Mouse (Mus musculus): ENCODE data around the gene Fbxw7. TPM values are rescaled to one million over a fixed set of nuclear protein-coding genes. Genes with fewer than 3 reads are reported as not detected.

The Fbxw7 gene
- polyA plus RNA-seq, 1 experiment = 11.7 TPM

DNA sequence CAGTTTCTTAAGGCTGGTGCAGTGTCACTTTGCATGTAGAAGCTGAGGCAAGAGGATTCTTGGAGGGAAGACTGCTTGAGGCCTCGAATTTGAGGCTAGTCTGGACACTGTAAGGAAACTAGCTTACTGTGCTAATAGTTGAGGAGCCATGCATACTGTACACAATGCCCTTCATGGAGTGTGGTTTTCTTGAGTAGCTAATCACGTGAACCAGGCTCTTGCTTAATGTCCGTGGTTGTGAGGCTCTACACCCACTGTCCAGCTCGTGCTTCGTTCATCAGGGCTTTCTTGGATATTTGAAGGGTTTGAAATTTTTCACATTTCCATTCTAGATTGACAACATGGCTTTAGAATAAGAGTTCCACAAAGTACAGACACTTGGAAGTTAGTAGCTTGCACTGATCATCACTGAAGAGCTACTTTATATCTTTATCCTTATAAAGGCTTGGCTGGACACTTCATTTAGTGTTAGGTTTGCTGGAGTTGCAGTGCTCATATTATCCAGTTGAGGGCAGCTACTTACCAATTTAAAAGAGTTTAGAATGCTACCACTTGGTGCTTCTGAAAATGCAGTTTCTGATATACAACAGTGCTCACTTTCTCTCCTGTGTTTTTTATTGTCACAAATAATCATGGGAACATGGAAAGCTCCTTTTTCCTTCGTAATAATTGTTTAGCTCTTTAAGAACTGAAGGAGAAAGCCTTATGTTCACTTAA, 106.8 kb downstream of the Fbxw7 start:
- H3K27me3 ChIP-seq (ENCODE audit: control insufficient read depth, insufficient read depth, low read length) = no peaks in the 10 kb centered on the region
- no peak for TF ChIP-seq CTCF (IDR thresholded peaks at IDR 0.05; ENCODE audit: control insufficient read depth, insufficient read depth, insufficient replicate concordance, low read depth, low read length)
- no peak for TF ChIP-seq POLR2A (IDR thresholded peaks at IDR 0.05; ENCODE audit: control insufficient read depth, low read depth, low read length)
- no peak overlapping the region for H3K4me3 ChIP-seq (ENCODE audit: control insufficient read depth, low read depth, low read length)
- no peaks in the 10 kb centered on the region for H3K4me1 ChIP-seq (ENCODE audit: control insufficient read depth, insufficient read depth, low read length)
- no peaks in the 10 kb centered on the region for H3K36me3 ChIP-seq (ENCODE audit: control insufficient read depth, insufficient read depth, low read length)
- H3K27ac ChIP-seq (ENCODE audit: control insufficient read depth, insufficient read depth, low read depth, low read length) = no peak overlapping the region

- Histone ChIP-seq H3K4me3 (ENCODE audit: control insufficient read depth, low read depth, low read length) (no peak overlapping the region), H3K36me3 (ENCODE audit: control insufficient read depth, insufficient read depth, low read length) (no peaks in the 10 kb centered on the region), H3K27me3 (ENCODE audit: control insufficient read depth, insufficient read depth, low read length) (no peaks in the 10 kb centered on the region), H3K27ac (ENCODE audit: control insufficient read depth, insufficient read depth, low read depth, low read length) (no peak overlapping the region), H3K4me1 (ENCODE audit: control insufficient read depth, insufficient read depth, low read length) (no peaks in the 10 kb centered on the region)
- TF ChIP-seq POLR2A (IDR thresholded peaks at IDR 0.05; ENCODE audit: control insufficient read depth, low read depth, low read length) = no peak
- no peak for TF ChIP-seq CTCF (IDR thresholded peaks at IDR 0.05; ENCODE audit: control insufficient read depth, insufficient read depth, insufficient replicate concordance, low read depth, low read length)
These were observed 108.2 kb downstream of the Fbxw7 start for GRCm38 (mm10) chr3:84923256-84923655.

- no peak overlapping the region for H3K4me3 ChIP-seq (ENCODE audit: control insufficient read depth, low read depth, low read length)
- no peak overlapping the region for H3K27ac ChIP-seq (ENCODE audit: control insufficient read depth, insufficient read depth, low read depth, low read length)
- H3K27me3 ChIP-seq (ENCODE audit: control insufficient read depth, insufficient read depth, low read length) = no peaks in the 10 kb centered on the region
- no peaks in the 10 kb centered on the region for H3K36me3 ChIP-seq (ENCODE audit: control insufficient read depth, insufficient read depth, low read length)
- H3K4me1 ChIP-seq (ENCODE audit: control insufficient read depth, insufficient read depth, low read length) = no peaks in the 10 kb centered on the region
- no peak for TF ChIP-seq CTCF (IDR thresholded peaks at IDR 0.05; ENCODE audit: control insufficient read depth, insufficient read depth, insufficient replicate concordance, low read depth, low read length)
- TF ChIP-seq POLR2A (IDR thresholded peaks at IDR 0.05; ENCODE audit: control insufficient read depth, low read depth, low read length) = no peak
These were observed 108.6 kb downstream of the Fbxw7 start for GRCm38 (mm10) chr3:84923670-84924069.

DNA sequence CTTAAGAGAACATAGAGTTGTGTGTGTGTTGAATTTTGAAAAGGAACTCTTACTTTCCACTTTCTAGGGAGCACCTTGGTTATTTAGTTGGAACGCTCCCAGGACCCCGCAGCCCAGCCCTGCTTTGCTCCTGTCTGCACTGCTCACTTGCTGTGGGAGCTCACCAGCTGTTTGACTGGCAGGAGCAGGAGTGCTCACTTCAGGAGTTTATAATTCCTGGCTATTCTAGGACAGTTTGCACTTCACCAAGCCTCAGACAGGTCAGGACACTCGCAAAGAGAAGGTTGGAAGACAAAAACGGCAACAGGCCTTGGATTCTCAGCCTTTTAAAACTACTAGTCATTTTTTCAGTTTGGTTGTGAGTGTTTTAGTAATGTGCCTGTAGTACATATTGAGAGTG, 110.2 kb downstream of the Fbxw7 start:
- Histone ChIP-seq H3K27me3 (ENCODE audit: control insufficient read depth, insufficient read depth, low read length) (no peaks in the 10 kb centered on the region), H3K27ac (ENCODE audit: control insufficient read depth, insufficient read depth, low read depth, low read length) (no peak overlapping the region), H3K4me3 (ENCODE audit: control insufficient read depth, low read depth, low read length) (no peak overlapping the region), H3K4me1 (ENCODE audit: control insufficient read depth, insufficient read depth, low read length) (no peaks in the 10 kb centered on the region), H3K36me3 (ENCODE audit: control insufficient read depth, insufficient read depth, low read length) (no peaks in the 10 kb centered on the region)
- no peak for TF ChIP-seq CTCF (IDR thresholded peaks at IDR 0.05; ENCODE audit: control insufficient read depth, insufficient read depth, insufficient replicate concordance, low read depth, low read length)
- no peak for TF ChIP-seq POLR2A (IDR thresholded peaks at IDR 0.05; ENCODE audit: control insufficient read depth, low read depth, low read length)

DNA sequence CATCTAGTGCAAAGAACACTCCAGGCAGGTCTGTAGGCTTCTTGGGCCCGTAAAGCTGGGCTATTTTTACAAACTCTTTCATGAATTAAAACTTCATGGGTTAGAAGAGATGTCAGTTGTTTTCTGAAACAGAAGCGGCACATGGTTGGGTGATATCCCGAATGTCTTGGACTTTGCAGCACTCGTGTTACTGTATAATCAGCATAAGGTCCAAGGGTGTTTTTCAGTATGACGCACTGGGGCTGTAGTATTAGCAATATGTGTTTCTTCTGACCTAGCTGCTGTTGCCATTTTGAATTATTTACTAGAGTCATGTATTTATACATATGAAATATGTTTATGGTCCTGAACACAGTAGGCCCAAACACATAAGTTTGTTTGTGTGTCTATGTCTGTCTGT, 111.1 kb downstream of the Fbxw7 start:
- no peak overlapping the region for H3K27ac ChIP-seq (ENCODE audit: control insufficient read depth, insufficient read depth, low read depth, low read length)
- no peaks in the 10 kb centered on the region for H3K27me3 ChIP-seq (ENCODE audit: control insufficient read depth, insufficient read depth, low read length)
- H3K36me3 ChIP-seq (ENCODE audit: control insufficient read depth, insufficient read depth, low read length) = no peaks in the 10 kb centered on the region
- TF ChIP-seq CTCF (IDR thresholded peaks at IDR 0.05; ENCODE audit: control insufficient read depth, insufficient read depth, insufficient replicate concordance, low read depth, low read length) = no peak
- TF ChIP-seq POLR2A (IDR thresholded peaks at IDR 0.05; ENCODE audit: control insufficient read depth, low read depth, low read length) = no peak
- no peak overlapping the region for H3K4me3 ChIP-seq (ENCODE audit: control insufficient read depth, low read depth, low read length)
- no peaks in the 10 kb centered on the region for H3K4me1 ChIP-seq (ENCODE audit: control insufficient read depth, insufficient read depth, low read length)

GRCm38 (mm10) chr3:84927168-84927794, 112.2 kb downstream of the Fbxw7 start:
- Histone ChIP-seq H3K27ac (ENCODE audit: control insufficient read depth, insufficient read depth, low read depth, low read length) (no peak overlapping the region), H3K4me3 (ENCODE audit: control insufficient read depth, low read depth, low read length) (no peak overlapping the region)

DNA sequence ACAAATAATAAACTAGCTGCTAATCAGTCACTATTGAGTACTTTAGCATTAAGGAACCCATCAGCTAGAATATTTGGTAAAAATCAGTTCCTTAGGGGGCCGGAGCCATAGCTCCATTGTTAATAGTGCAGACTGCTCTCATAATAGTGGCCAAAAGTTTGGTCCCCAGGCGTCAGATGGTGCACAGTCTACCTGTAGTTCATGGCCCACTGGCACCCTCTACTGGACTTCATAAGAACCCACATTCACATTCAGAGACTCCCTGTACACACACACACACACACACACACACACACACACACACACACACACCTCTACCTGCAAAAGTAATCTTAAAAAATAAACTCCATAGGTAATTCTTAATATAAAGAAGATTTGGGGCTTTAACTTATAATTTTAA, 112.8 kb downstream of the Fbxw7 start:
- no peak for TF ChIP-seq POLR2A (IDR thresholded peaks at IDR 0.05; ENCODE audit: control insufficient read depth, low read depth, low read length)
- TF ChIP-seq CTCF (IDR thresholded peaks at IDR 0.05; ENCODE audit: control insufficient read depth, insufficient read depth, insufficient replicate concordance, low read depth, low read length) = no peak

More at GRCm38 (mm10) chr3:84927168-84927794, 112.2 kb downstream of the Fbxw7 start:
- no peaks in the 10 kb centered on the region for H3K27me3 ChIP-seq (ENCODE audit: control insufficient read depth, insufficient read depth, low read length)
- H3K36me3 ChIP-seq (ENCODE audit: control insufficient read depth, insufficient read depth, low read length) = no peaks in the 10 kb centered on the region
- no peaks in the 10 kb centered on the region for H3K4me1 ChIP-seq (ENCODE audit: control insufficient read depth, insufficient read depth, low read length)
- no peak for TF ChIP-seq POLR2A (IDR thresholded peaks at IDR 0.05; ENCODE audit: control insufficient read depth, low read depth, low read length)
- TF ChIP-seq CTCF (IDR thresholded peaks at IDR 0.05; ENCODE audit: control insufficient read depth, insufficient read depth, insufficient replicate concordance, low read depth, low read length) = no peak

More for the DNA sequence above, 112.8 kb downstream of the Fbxw7 start:
- Histone ChIP-seq H3K27ac (ENCODE audit: control insufficient read depth, insufficient read depth, low read depth, low read length) (no peak overlapping the region), H3K27me3 (ENCODE audit: control insufficient read depth, insufficient read depth, low read length) (no peaks in the 10 kb centered on the region), H3K36me3 (ENCODE audit: control insufficient read depth, insufficient read depth, low read length) (no peaks in the 10 kb centered on the region), H3K4me3 (ENCODE audit: control insufficient read depth, low read depth, low read length) (no peak overlapping the region), H3K4me1 (ENCODE audit: control insufficient read depth, insufficient read depth, low read length) (no peaks in the 10 kb centered on the region)

Measured in testis, adult 2 months (tissue).